Mouse (Mus musculus) urinary bladder, postnatal 4 days (tissue): ENCODE results near the gene Gm7271.

Experiments
- DNase-seq, 2 experiments: peaks; one replicate each; pipeline ENCODE4 v3.0.0; 2021 to 2022; ENCODE audit warnings: low spot score in 2 of 2

Gm7271 gene

DNA sequence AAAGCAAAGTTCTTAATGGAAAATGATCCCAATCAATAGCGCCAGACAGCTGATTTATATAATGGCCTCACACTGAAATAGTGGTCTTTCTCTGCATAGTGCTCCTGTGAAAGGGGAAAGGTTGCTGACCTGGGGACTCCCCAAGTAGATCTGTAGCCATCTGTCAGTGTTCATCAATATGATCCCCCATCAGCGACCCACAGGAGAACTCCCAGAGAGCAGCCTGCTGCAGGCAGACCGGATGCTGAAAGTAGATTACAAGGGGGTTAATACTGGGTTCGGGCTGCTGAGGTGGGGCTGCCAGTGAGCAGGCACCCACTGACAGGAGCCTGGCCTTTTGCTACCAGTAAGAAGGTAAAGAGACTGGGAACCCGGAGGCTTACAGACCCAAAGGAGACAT is at the start of gene Gm7271:
Gm7271 (plus strand) TSS at position 230 of the 400 bp plus-strand sequence.
- DNase-seq, result no peak

- DNase-seq, result no peak
These were observed 46.7 kb upstream of the Gm7271 start for GRCm38 (mm10) chr5:76437100-76437499.

DNA sequence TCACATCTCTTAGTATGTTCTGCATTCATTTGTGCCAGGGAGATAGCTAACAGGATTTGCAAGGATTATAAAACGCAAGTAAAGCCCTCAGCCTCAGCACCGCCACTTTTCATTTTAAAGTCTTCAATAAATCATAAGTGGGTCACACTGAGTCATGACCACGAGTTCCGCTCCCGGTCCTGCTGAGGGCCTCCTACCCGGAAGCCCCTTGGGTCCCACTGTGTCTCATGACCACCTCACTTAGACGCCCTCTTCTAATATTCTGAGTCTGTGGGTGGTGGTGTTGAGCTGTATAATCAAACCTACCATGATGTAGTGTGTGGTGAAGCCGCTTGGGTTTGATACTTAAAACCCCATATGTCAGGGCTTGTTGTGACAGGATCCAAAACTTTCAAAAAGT is 46.1 kb upstream of the Gm7271 start:
- no peak for DNase-seq

- DNase-seq, result no peak
These were observed 42.4 kb upstream of the Gm7271 start for GRCm38 (mm10) chr5:76441431-76441830.

DNA sequence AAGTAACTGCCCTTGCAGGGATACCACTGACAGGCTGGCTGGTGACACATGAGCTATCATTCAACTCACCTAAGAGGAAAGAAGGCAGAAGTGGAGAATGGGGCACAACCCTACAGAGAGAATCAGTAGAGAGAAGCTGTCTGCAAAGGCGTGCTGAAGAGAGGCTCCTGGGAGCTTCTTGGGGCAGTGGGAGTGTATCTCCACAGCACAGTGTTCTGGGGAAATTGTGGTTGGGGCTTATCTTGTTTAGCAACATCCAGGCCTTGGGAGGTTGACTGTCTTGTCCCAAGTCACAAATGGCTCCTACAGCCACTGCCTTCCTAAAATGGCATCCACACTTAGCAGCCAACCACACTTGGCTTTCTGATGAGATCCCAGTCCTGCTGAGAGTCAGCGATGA is 8.9 kb upstream of the Gm7271 start:
- DNase-seq, result no peak

DNA sequence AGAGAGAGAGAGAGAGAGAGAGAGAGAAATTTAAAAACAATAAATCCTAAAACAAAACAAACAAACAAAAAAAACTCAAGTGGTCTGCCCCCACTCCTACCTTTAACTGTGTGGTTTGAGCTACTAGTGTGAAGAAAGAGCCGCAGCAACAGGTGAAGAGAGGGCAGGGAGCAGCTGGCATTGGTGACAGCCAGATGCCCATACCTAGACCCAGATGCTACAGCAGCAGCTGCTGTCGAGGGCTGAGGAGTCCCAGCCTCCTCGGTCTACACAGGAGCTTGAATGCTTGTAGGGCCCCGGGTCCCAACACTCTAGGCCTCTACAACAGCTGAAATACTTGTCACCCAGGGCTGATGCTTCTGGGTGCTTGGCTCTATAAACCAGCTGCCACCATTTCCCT is 7.0 kb upstream of the Gm7271 start:
- DNase-seq, result no peak

DNA sequence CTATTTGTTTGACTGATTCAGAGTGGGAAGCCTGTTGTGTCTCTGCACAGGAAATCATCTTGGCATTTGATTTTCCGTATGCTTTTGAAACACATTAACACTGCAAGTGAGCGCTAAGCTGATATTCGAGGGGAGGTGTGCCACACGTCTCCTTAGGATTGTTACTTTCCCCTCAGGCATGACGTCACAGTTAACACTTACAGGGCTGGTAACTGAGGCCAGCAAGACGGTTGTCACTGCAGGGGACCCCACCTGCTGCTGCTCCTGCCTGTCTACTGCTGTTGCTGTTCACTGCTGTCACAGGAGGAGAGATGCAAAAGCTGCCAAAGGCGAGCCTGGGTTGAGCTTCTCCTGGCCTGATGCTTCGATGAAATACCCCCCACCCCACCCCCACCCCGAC is 6.1 kb upstream of the Gm7271 start:
- no peak for DNase-seq

- DNase-seq, result no peak
These were observed 11.3 kb downstream of the Gm7271 start for GRCm38 (mm10) chr5:76495126-76495525.

DNA sequence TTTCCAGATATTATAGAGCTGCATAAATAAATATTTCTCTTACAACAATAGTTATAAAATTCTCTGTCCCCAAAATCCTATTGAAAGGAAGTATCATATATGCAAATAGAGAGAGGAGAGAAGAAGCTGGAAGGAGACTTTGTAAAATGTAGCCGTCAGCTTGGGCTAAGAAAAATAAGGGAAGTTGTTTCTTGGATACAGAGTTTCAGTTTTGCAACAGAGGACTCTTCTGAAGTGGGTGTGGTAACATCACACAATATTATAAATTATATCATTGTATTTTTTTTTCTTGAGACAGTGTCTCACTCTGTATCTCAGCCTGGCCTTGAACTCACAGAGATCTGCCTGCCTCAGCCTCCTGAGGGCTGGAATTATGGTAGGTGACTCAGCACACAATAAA is 38.6 kb downstream of the Gm7271 start:
- no peak for DNase-seq

GRCm38 (mm10) chr5:76524623-76525022 is 40.8 kb downstream of the Gm7271 start:
- DNase-seq, result no peak

DNA sequence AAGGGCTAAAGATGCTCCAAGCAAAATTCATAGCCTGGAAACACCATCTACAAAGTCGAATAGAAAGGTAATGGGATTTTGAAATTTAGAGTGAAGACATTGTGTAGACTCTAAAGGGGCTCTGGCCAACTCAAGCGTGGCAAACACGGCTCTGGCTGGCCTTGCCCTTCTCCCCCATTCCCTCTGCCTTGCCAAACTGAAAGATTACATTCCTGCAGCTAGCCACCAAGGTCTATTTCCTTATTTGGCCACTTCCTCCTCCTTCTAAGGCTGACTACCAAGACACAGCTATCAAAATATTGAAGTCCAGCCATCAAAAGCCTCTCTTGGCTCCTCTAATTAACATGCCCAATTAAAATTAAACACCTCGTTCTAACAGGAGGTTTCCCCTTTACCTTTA is 41.2 kb downstream of the Gm7271 start:
- no peak for DNase-seq

DNA sequence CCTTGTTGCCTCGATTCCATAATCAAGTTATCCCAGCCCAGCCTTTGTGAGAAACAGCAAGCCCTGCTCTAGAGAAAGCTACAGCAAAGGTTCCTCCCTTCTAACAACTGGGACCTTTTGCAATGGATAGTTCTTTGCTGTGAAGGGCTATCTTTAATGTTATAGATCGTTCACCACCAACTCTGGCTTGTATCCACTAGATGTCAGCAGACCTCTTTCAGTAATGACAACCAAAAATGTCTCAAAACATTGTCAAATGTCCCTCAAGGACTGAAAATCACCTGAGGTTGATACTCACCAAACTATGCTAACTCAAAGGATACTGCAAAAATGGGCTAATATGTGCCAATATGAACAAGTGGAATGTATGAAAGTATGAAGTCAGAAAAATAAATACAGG is 42.0 kb downstream of the Gm7271 start:
- DNase-seq, result no peak

- DNase-seq, result peak; percentile 90 to 94
These were observed 45.3 kb downstream of the Gm7271 start, which contains the start of gene Exoc1 for GRCm38 (mm10) chr5:76529040-76529703. Gene Exoc1, plus strand, starts transcription at chr5:76529311.

DNA sequence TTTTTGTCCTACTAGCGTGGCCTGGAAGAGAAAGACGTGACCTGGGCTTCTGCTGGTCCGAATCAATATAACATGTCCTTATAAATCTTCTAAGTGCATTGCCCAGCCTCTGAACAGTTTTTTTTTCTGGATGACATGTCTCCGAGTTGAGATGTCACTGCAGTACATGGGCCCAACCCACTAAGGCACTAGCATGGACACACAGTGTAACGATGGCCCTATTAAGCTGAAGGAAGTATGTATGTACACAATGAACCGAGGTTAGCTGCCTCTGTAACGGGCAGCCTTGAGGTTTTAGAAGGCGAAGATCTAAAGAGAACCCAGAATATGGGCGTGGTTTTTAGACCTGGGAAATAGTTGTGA is 45.8 kb downstream of the Gm7271 start:
- DNase-seq, result no peak

DNA sequence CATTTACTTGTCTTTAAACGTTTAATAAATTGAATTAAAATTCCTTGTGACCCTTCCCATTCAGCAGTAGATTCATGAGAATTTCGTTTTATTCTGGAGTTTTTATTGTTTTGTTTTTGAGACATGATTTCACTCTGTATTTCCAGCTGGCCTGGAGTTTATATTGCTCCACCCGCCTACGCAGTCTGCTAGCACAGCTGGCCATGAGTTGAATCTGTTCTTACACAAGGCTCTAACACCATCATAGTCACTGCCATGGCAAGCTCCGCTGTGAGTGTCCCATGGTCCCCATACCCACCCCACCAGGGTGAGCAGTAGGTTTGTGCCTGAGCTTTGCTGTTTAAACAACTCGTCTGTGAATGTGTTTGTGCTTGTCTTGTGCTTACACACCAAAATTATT is 49.3 kb downstream of the Gm7271 start:
- no peak for DNase-seq

DNA sequence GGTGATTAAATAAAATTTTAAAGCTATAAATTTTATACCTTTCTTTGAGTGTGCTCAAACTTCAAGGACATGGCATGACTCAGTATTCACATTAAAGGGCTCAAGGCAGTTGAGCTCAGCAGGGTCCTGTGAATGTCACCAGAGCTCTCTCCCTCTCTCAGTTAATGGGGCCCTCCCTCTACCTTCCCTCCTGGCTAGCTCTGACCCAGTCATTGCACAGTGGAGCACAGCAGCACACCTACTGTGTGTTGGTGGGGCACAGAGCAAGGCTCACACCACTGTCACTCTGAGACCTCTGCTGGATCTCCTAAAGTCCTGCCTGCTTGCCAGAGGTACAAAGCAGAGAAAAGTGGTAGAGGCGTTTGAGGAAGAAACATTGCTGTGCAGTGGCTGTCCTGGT is 52.4 kb downstream of the Gm7271 start:
- no peak for DNase-seq

DNA sequence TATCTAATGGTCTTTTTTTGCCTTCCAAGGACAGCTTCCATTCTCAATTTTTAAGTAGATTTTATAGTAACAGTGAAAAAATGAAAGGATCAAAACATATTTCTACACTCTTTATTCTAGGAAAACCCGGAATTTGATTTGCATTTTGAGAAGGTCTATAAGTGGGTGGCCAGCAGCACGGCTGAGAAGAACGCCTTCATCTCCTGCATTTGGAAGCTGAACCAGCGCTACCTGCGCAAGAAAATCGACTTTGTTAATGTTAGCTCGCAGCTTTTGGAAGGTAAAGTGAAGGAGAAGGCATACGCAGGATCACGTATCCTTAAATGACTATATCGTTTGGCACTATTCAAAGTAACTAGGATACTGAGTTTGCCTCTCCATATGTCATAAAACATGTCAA is 53.7 kb downstream of the Gm7271 start:
- no peak for DNase-seq

GRCm38 (mm10) chr5:76540181-76540580 is 56.3 kb downstream of the Gm7271 start:
- DNase-seq, result no peak

DNA sequence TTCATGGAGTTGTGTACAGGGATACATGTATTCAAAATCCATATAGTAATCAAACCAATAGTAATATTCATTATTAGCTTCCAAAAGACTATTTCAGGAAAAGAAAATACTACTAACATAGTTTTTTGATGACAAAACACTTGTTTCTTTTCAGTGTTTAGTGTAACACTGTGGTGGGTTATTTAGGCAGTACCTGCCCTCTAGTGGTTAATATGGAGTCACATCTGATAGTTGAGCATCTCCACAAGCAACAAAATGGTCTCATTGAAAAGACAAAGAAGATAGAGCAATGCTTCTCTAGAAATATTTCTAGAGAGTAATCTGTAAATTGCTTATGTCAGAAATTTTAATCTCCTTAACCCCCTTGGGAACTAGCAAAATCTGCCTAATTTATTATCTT is 57.0 kb downstream of the Gm7271 start:
- DNase-seq, result no peak

- DNase-seq, result no peak
These were observed 59.4 kb downstream of the Gm7271 start for GRCm38 (mm10) chr5:76543200-76543599.

GRCm38 (mm10) chr5:76550426-76550825 is 66.6 kb downstream of the Gm7271 start:
- DNase-seq, result no peak

- DNase-seq, result no peak
These were observed 81.5 kb downstream of the Gm7271 start for GRCm38 (mm10) chr5:76565321-76565720.
